Mouse (Mus musculus) spleen, postnatal 10 days (tissue): ENCODE results near the gene Sowaha.

Experiments
- DNase-seq, 2 experiments: peaks; one replicate each; pipeline ENCODE4 v3.0.0; 2021 to 2022; ENCODE audit warnings: low spot score in 2 of 2

The Sowaha gene

GRCm38 (mm10) chr11:53479783-53480301 lies at the start of gene Sowaha, which contains the start of gene Gm9945:
Sowaha (minus strand) TSS chr11:53480274.
Gm9945 (plus strand) TSS chr11:53480166.
- peak in 1 of 2 experiments; percentile 75 for DNase-seq

DNA sequence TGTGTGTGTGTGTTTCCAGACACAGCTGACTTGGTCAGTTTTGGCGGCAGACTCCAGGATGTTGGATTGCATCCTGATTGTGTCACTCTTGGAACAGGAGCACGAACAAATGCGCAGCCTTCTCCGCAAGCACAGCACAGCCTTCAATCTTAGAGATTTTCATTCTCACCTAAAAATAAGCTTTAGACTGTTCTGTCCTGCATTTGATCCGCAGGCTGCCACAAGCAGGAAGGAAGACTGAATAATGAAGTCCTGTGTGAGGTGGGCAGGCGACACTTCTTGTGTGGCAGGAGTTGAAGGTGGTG lies 49.1 kb upstream of the Sowaha start:
- DNase-seq = no peak

DNA sequence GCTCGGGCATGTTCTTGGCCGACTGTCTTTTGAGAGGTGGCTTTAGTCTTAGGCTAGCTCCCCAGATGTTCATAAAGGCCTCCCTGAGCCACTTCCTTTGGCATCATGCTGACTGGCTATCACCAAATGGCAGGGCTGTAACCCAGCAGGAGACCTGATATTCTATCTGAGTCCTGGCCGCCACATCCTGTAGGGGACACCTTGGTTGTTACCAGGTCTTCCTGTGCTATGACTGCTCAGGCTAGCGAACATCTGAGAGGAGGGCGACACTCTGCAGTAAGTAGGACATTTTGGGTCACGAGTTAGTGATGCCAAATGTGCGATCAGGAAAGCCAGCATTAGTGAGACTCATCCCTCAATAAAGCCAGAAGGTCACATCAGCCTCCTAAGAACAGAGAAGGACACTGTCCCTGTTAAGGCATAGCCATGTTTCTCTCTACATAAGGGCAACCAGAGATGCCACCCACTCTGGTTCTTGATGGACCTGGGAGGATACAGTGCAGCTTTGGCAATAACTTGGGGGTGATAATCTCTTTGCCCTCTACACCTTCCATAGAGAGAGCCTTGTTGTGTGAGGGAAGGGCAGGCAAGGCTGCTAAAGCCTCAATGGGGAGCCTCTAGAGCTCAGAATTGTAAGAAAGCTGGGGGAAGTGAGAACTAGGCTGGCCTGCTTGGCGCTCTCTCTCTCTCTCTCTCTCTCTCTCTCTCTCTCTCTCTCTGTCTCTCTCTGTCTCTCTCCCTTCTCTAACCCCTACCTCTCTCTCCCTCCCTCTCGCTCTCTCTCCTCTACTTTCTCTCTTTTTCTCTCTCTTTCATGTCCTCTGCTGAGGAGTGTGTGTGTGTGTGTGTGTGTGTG lies 48.6 kb upstream of the Sowaha start:
- no peak for DNase-seq

DNA sequence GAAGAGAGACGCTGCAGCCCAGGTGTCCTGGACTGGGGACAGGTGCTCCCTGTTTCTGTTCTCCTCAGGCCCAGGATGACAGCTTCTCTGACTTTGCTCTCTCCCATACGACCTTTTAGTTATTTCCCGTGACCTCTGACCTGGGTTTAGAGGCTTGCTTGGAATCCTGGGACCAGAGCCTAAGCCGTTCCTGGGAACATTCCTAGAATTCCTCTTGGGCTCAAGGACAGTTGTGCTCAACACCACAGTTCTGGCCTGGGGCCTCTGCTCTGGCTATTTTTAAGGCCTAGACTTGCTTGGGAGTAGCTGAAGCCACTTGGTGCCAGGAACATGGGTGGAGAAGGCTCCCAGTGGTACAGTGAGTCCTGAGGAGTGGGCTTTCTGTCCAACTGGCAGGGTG lies 45.4 kb upstream of the Sowaha start:
- DNase-seq = no peak

DNA sequence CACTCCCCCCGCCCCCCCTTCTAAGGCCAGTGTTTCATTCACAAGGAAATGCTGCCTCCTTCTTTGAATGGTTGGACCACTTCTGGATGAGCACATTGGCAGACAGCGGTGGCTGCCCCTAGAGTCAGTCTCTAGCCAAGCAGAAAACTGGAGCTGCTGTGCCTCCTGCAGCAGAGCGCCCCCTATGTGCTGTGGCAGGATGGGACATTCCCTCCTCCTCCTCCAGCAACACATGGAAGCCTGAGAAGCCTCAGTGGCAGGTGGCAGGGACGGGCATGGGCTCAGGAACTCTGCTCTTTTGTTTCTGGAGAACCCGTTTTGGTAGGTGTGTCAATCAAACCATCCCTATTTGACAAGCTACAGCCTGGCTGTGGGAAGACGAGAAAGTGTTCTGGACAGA lies 44.8 kb upstream of the Sowaha start:
- DNase-seq = peak in 1 of 2 experiments; percentile 61

GRCm38 (mm10) chr11:53523545-53524405 lies 43.7 kb upstream of the Sowaha start:
- no peak for DNase-seq

GRCm38 (mm10) chr11:53522930-53523329 lies 42.9 kb upstream of the Sowaha start:
- no peak for DNase-seq

GRCm38 (mm10) chr11:53522362-53522761 lies 42.3 kb upstream of the Sowaha start:
- DNase-seq = no peak

- peak in 1 of 2 experiments; percentile 47 for DNase-seq
Observed at GRCm38 (mm10) chr11:53521821-53522131, 41.7 kb upstream of the Sowaha start.

GRCm38 (mm10) chr11:53521120-53521820 lies 41.2 kb upstream of the Sowaha start:
- peak in 1 of 2 experiments; percentile 36 for DNase-seq

- peak; percentile 64 to 68 for DNase-seq
Observed at GRCm38 (mm10) chr11:53520122-53520978, 40.3 kb upstream of the Sowaha start.

DNA sequence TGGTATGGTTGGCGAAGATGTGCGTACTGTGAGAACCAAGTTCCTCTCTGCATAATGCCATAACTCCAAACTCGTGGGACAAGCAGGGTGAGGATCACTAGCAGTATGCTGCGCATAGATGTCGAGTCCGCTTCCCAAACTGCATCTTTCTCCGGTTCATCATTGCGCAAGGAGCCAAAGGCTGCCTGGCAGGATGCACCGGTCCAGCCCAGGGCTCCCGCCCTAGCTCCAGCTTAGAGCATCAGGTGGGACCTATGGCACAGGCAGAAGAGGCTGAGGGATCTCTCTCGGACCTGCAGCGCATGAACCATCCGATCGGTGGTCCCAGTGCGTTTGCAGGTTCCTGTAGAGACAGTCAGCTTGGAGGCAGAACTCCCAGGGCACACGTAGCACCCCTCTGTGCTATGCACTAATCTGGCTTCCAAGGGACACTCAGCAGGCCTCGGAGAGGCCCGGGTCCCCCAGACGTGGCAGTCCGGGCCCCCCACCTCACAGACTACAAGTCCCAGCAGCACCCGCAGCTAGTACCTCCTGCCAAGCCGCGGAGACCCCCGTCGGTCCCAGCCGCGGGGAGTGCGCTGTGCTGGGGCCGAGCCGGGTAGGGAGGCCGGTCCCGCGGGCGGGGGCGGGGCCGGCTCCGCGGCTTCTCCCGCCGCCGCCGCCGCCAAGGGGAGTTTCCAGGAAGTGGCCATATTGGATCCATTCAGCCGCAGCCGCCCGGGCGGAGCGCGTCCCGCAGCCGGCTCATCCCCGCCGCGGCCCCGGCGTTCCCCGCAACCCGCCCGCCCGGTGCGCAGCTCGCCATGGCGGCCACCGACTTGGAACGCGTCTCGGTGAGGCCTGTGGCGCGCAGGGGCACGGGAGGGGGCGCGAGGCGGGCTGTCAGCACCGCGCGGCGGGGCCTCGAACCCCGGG lies 39.4 kb upstream of the Sowaha start, which contains the start of gene Sept8:
Gene Sept8, plus strand, starts transcription at position 51 of the 915 bp plus-strand sequence.
- peak; percentile 69 to 74 for DNase-seq

DNA sequence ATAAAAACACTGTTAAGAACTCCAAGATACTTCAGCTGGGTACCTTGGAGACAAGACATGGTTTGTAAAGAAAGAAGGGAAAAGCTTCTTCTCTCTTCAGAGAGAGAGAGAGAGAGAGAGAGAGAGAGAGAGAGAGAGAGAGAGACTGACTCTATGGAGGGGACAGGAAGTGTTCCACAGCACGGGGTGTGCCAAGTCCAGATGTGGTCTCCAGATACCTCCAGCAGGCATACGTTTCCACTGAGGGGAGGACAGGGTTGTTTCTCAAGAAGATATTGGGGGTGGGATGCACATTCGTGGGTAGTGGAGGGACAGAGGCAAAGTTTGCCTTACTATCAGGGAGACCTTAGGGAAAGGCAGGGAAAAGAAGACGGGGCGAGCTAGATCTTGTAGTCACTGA lies 38.7 kb upstream of the Sowaha start:
- DNase-seq = peak; percentile 40 to 61

- peak in 1 of 2 experiments; percentile 43 for DNase-seq
Observed at GRCm38 (mm10) chr11:53516775-53517627, 36.9 kb upstream of the Sowaha start.

DNA sequence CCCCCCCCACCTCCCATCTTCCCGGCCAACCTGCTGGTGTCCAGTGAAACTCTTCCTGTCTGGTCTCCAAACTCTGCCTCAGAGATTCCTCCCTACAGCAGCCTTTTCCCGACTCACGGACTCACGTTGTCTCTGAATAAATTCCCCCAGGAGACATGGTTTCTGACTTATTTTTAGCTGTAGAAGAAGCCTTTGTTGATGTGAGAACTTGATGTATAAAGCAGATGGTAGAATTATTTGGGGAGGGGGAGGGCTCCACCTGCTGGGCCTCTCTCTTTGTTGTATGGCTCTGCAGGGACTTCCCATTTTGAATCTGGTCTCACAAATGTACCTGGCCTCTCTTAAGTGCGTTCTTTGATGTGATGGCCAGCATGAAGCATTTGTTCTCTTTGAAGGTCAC lies 30.3 kb upstream of the Sowaha start:
- no peak for DNase-seq

- DNase-seq = no peak
Observed at GRCm38 (mm10) chr11:53508591-53508990, 28.5 kb upstream of the Sowaha start.

GRCm38 (mm10) chr11:53508152-53508551 lies 28.1 kb upstream of the Sowaha start:
- DNase-seq = no peak

DNA sequence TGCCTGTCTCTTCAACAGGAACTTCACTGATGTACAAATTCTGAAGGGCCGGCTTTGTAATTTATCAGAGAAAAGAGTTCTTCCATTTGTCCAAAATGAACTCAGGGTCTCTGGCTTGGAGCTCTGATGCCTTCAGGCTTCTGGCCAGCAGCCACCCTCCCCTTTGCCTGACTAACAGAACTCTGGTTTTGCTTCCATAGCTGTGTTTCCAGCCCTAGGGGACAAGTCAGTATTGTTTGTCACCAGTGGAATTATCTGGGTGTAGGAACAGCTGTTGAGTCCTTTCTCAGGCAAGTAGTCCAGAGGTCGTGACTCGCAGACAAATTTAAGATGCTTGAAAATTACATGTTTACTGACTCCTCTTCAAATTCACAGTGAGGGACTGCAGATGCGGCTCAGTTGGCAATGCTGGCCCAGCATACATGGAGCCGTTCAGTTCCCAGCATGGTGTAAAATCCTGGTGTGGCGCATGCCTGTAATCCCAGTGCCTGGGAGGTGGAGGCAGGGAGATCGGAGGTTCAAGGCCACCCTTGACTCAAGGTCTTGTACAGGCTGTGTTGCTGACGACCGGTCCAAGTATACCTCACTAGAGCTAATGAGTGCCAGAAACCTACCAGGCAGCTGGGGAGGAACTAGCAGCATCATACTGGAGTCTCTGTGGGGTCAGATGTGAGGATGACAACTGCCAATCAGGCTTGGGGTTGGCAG lies 27.2 kb upstream of the Sowaha start:
- DNase-seq = no peak
